Mouse (Mus musculus) heart, adult 2 months (tissue): ENCODE measurements at regions not wholly inside any gene's neighbourhood (a gene's known extent, or its start where the extent isn't known, plus 50 kb on each side); places are given as distances from the start of the nearest gene placed in this dataset.

ENCODE experiments used
- DNase-seq, 2 experiments: peaks; one replicate each; pipeline ENCODE4 v3.0.0; 2021
- H3K27ac ChIP-seq: fragments of 200-600 bp; 2 replicates; pipeline ENCODE4 v1.8.1; 2022
- H3K27me3 ChIP-seq: fragments of 200-500 bp; 2 replicates; pipeline ENCODE4 v1.6.1; 2012; ENCODE audit warnings: mild to moderate bottlenecking, low read length, inconsistent platforms, mixed read lengths; ENCODE audit not compliant: control insufficient read depth, insufficient read depth
- H3K36me3 ChIP-seq: fragments of 200-500 bp; 2 replicates; pipeline ENCODE4 v1.6.1; 2012; ENCODE audit warnings: low read length, inconsistent platforms; ENCODE audit not compliant: control insufficient read depth, insufficient read depth
- H3K4me1 ChIP-seq: fragments of 200-500 bp; 2 replicates; pipeline ENCODE4 v1.6.1; 2011; ENCODE audit warnings: low read length; ENCODE audit not compliant: control insufficient read depth, insufficient read depth
- H3K4me3 ChIP-seq: fragments of 200-600 bp; 2 replicates; pipeline ENCODE4 v1.8.1; 2022
- H3K79me2 ChIP-seq: fragments of 200-500 bp; replicated peaks from 2 replicates; pipeline ENCODE4 v1.6.1; 2012; ENCODE audit warnings: mild to moderate bottlenecking, inconsistent platforms, low read length, moderate library complexity, mixed read lengths; ENCODE audit not compliant: control insufficient read depth, insufficient read depth
- H3K9ac ChIP-seq: fragments of 200-500 bp; 2 replicates; pipeline ENCODE4 v1.6.1; 2012; ENCODE audit warnings: low read depth, mild to moderate bottlenecking, control low read depth, inconsistent platforms, low read length, mixed read lengths
- CTCF ChIP-seq: fragments of 200-600 bp; IDR thresholded peaks from 2 replicates; pipeline ENCODE4 v1.8.1; 2022; ENCODE audit warnings: antibody characterized with exemption, mild to moderate bottlenecking, moderate library complexity
- EP300 ChIP-seq: fragments of 200-500 bp; IDR thresholded peaks from 2 replicates; pipeline ENCODE4 v1.6.1; 2011; ENCODE audit warnings: low read depth, low read length, control low read depth; ENCODE audit not compliant: insufficient read depth
- POLR2A ChIP-seq: fragments of 200-500 bp; IDR thresholded peaks from 2 replicates; pipeline ENCODE4 v1.6.1; 2011; ENCODE audit warnings: mild to moderate bottlenecking, low read depth, low read length, control low read depth; ENCODE audit not compliant: insufficient read depth
- WGBS: fragments of 180-500 bp; shearing (Covaris S2); methylation state at CpG from one replicate; pipeline ENCODE4 v1.1.7; 2018; 5-methylcytosine and 5-hydroxymethylcytosine counted together
- intact Hi-C: fragments of 180-260 bp; cut with DNase I; formaldehyde crosslinking; loops from one replicate; pipeline ENCODE4 v1.15.1; 2025

GRCm38 (mm10) chr4:131457551-131457950 lies 380.5 kb downstream of the Ptpru start:
- Histone ChIP-seq H3K79me2 (no peaks in the 10 kb centered on the region), H3K27me3 (no peaks in the 10 kb centered on the region), H3K4me3 (no peak overlapping the region), H3K9ac (no peak overlapping the region), H3K27ac (no peak overlapping the region), H3K36me3 (no peaks in the 10 kb centered on the region), H3K4me1 (no peaks in the 10 kb centered on the region)
- intact Hi-C loops = no loop called here
- no peak for DNase-seq
- no peak for TF ChIP-seq CTCF
- no peak for TF ChIP-seq EP300
- no peak for TF ChIP-seq POLR2A
- WGBS = 66% methylated on average over 7 of the region's 7 CpGs

- intact Hi-C loops = no loop called here
- Histone ChIP-seq H3K36me3 (no peaks in the 10 kb centered on the region), H3K79me2 (no peaks in the 10 kb centered on the region)
These were observed 378.3 kb downstream of the Ptpru start for GRCm38 (mm10) chr4:131459746-131460145.

DNA sequence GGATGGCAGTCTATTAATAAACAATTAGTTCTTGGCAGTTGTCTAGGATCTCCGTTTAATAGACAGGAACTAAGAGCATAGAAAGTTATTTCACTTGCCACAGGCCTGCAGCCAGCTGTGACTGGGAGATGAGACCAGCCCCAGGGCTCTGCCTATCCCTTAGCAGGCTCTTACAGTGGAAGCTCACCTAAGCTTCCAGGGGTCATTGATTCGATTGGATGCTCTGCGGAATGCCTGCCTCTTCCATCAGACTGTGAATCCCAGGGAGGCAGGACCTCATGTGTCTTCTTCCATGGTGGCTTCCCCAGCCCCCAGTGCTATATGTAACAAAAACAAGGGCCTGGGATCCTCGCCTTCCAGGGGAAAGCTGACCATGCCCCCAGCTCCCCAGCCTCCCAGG lies 376.8 kb downstream of the Ptpru start:
- Histone ChIP-seq H3K4me1 (no peaks in the 10 kb centered on the region), H3K27ac (no peak overlapping the region), H3K36me3 (no peaks in the 10 kb centered on the region), H3K79me2 (no peaks in the 10 kb centered on the region), H3K9ac (no peak overlapping the region), H3K27me3 (no peaks in the 10 kb centered on the region), H3K4me3 (no peak overlapping the region)
- no peak for DNase-seq
- intact Hi-C loops = no loop called here
- TF ChIP-seq EP300 = no peak
- no peak for TF ChIP-seq POLR2A
- TF ChIP-seq CTCF = no peak
- 51% methylated on average over 4 of the region's 4 CpGs for WGBS

More at GRCm38 (mm10) chr4:131459746-131460145, 378.3 kb downstream of the Ptpru start:
- Histone ChIP-seq H3K27ac (no peak overlapping the region), H3K9ac (no peak overlapping the region), H3K27me3 (no peaks in the 10 kb centered on the region), H3K4me3 (no peak overlapping the region), H3K4me1 (no peaks in the 10 kb centered on the region)
- DNase-seq = no peak
- no peak for TF ChIP-seq CTCF
- TF ChIP-seq EP300 = no peak
- TF ChIP-seq POLR2A = no peak
- WGBS = 70% methylated on average over 5 of the region's 5 CpGs

DNA sequence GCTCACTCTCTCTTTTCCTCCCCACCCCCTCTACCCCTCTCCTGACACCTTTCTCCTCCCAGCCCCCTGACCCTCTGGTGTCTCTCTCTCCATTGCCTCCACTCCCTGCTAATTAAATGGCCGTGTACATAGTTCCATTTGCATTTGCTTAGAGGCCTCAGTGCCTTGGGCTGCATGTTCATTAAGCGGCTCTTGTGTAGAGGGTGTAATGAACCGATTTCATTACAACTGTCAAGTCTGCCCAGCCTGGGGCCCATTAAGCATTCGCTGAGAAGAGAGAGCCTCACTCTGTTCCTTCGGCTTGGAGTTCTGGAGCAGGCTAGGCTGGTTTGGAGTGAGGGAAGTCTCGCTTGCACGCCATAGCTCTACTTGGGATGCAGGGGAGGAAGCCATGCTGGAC lies 376.4 kb downstream of the Ptpru start:
- DNase-seq = no peak
- H3K9ac ChIP-seq = no peak overlapping the region
- intact Hi-C loops = no loop called here
- no peak overlapping the region for H3K4me3 ChIP-seq
- no peaks in the 10 kb centered on the region for H3K79me2 ChIP-seq
- H3K4me1 ChIP-seq = no peaks in the 10 kb centered on the region
- no peak for TF ChIP-seq POLR2A
- TF ChIP-seq CTCF = no peak
- no peak for TF ChIP-seq EP300
- no peaks in the 10 kb centered on the region for H3K27me3 ChIP-seq
- 79% methylated on average over 7 of the region's 7 CpGs for WGBS
- H3K27ac ChIP-seq = no peak overlapping the region
- no peaks in the 10 kb centered on the region for H3K36me3 ChIP-seq

- no peak for DNase-seq
- 51% methylated on average over 6 of the region's 6 CpGs for WGBS
- Histone ChIP-seq H3K9ac (no peak overlapping the region), H3K4me3 (no peak overlapping the region), H3K36me3 (no peaks in the 10 kb centered on the region), H3K4me1 (no peaks in the 10 kb centered on the region), H3K27me3 (no peaks in the 10 kb centered on the region), H3K79me2 (no peaks in the 10 kb centered on the region), H3K27ac (no peak overlapping the region)
- TF ChIP-seq CTCF (no peak), EP300 (no peak), POLR2A (no peak)
- intact Hi-C loops = no loop called here
These were observed 363.1 kb downstream of the Ptpru start for GRCm38 (mm10) chr4:131475023-131475422.

DNA sequence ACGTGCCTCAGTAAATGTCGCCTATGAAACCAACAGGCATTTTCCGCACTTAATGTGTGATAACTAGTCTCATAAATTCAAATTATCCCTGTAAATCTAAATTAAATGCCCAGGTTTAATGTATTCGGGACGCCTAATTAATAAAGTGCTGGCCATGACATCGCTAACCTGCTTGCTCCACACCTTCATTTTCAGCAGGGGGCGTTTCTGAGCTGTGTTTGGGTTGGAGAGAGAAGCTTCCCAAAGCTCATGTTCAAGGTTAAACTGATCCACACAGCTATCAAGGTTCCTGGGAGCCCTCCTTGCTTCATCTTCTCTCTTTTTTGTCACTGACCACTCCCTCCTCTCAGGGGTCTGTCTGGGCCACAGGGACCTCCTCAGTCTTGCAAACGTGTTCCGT lies 359.2 kb downstream of the Ptpru start:
- TF ChIP-seq CTCF (no peak), POLR2A (no peak), EP300 (no peak)
- Histone ChIP-seq H3K27ac (no peak overlapping the region), H3K4me1 (no peaks in the 10 kb centered on the region), H3K36me3 (no peaks in the 10 kb centered on the region), H3K4me3 (no peak overlapping the region), H3K9ac (no peak overlapping the region), H3K27me3 (no peaks in the 10 kb centered on the region), H3K79me2 (no peaks in the 10 kb centered on the region)
- no peak for DNase-seq
- WGBS = 68% methylated on average over 9 of the region's 9 CpGs
- intact Hi-C loops = no loop called here
